Mouse (Mus musculus) heart, postnatal 0 days (tissue): Measurements from ENCODE around the gene Ccnq. TPM values are rescaled to one million over a fixed set of nuclear protein-coding genes. Genes with fewer than 3 reads are reported as not detected.
A peak's percentile ranks its signal among the peaks of the same experiment; 100 is the strongest.
"Not testable (repeated sequence)": the region's sequence is repeated elsewhere in the genome, so short reads cannot be mapped to it uniquely, and the experiment has no call there.

Experiments
- ATAC-seq: fragments of 200-750 bp; cut with Nextera tagmentation; 2 replicates; pipeline ENCODE4 v1.8.0; 2017; ENCODE audit warnings: low read depth, moderate number of reproducible peaks, moderate library complexity; ENCODE audit not compliant: insufficient read depth
- DNase-seq: peaks from one replicate; pipeline ENCODE4 v3.0.0-alpha.2; 2016; ENCODE audit warnings: low spot score
- H3K27ac ChIP-seq: fragments of 300-500 bp; sonication (generic); 2 replicates; pipeline ENCODE4 v1.5.1; 2014; ENCODE audit warnings: low read depth, mild to moderate bottlenecking
- H3K27me3 ChIP-seq: fragments of 300-500 bp; sonication (generic); 2 replicates; pipeline ENCODE4 v1.6.1; 2014; ENCODE audit warnings: low read length, mixed read lengths; ENCODE audit not compliant: control insufficient read depth, insufficient read depth
- H3K36me3 ChIP-seq: fragments of 300-500 bp; sonication (generic); replicated peaks from 2 replicates; pipeline ENCODE4 v1.6.1; 2014; ENCODE audit warnings: low read length, mixed read lengths; ENCODE audit not compliant: control insufficient read depth, insufficient read depth
- H3K4me1 ChIP-seq: fragments of 300-500 bp; sonication (generic); 2 replicates; pipeline ENCODE4 v1.6.1; 2014; ENCODE audit warnings: antibody characterized with exemption; ENCODE audit not compliant: control insufficient read depth, insufficient read depth
- H3K4me2 ChIP-seq: fragments of 300-500 bp; sonication (generic); 2 replicates; pipeline ENCODE4 v1.6.1; 2014; ENCODE audit warnings: low read depth, mild to moderate bottlenecking, low read length, moderate library complexity
- H3K4me3 ChIP-seq: fragments of 300-500 bp; sonication (generic); 2 replicates; pipeline ENCODE4 v1.5.1; 2014; ENCODE audit warnings: low read depth, low read length
- H3K9ac ChIP-seq: fragments of 300-500 bp; sonication (generic); replicated peaks from 2 replicates; pipeline ENCODE4 v1.6.1; 2014; ENCODE audit warnings: low read depth, low read length, mixed read lengths
- H3K9me3 ChIP-seq: fragments of 300-500 bp; sonication (generic); replicated peaks from 2 replicates; pipeline ENCODE4 v1.6.1; 2016; ENCODE audit warnings: low read length; ENCODE audit not compliant: control insufficient read depth
- CTCF ChIP-seq: IDR thresholded peaks from 2 replicates; pipeline ENCODE4 v1.5.1; 2016; ENCODE audit warnings: antibody characterized with exemption, control low read depth, low read depth
- EP300 ChIP-seq: IDR thresholded peaks from 2 replicates; pipeline ENCODE4 v1.6.1; 2016; ENCODE audit warnings: antibody characterized with exemption, low read depth
- WGBS: fragments of 180-500 bp; shearing (Covaris S2); extraction: QIAGEN DNeasy Blood & Tissue Kit; methylation state at CpG from one replicate; pipeline ENCODE4 v1.1.7; 2014; 5-methylcytosine and 5-hydroxymethylcytosine counted together
- polyA plus RNA-seq: library from polyadenylated mRNA; unstranded; fragments of >200 nt; fragmentation: Nextera tagmentation; extraction: Ambion mirVana; gene quantifications from 2 replicates; pipeline ENCODE4 v1.2.1, GENCODE M21; 2015
- total RNA-seq: library from RNA; depleted of rRNA; stranded (reverse); fragments of >200 nt; gene quantifications from 2 replicates; pipeline ENCODE4 v1.2.3, GENCODE M21; 2014; ENCODE audit warnings: low replicate concordance

Ccnq gene
- total and polyA plus RNA-seq, 2 experiments from 2014 or later: 32.3 to 43.9 TPM

DNA sequence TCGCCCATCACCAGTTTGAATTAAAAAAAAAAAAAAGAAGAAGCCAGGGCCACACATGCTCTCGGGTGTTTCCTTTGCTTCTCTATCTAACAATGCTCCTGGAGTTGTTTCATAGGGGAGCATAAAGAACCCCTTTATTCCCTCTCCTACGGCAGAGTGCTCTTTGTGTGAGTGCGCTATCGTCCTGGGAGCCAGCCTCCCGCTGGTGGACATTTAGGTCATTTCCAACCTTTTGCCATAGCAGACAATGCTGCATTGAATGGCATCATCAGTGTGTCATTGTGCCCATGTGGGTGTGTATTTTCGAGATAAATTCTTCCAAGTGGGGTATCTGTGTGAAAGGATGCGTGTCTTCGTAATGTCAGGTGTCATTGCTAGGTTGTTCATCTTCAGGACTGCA is 9.6 kb upstream of the Ccnq start:
- TF ChIP-seq EP300: no peak
- TF ChIP-seq CTCF: no peak

DNA sequence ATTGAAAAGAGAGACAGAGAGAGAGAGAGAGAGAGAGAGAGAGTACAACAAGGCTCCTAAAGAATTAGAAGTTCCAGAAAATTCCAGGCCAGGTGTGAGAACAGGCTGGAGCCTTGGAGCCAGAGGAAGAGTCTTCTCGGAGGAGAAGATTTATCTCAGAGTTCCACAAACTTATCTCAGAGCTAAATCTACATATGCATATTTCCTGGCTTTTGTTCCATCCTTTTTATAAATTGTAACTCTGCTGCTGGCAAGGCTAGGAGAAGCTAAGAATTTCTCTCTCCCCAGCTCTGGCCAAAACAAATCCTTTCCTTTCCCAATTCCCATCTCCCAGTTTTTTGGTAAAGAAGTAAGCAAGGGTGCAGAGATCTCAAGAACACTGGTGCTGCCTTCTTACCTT is 3.8 kb upstream of the Ccnq start:
- WGBS: 52% methylated on average over 1 of the region's 1 CpGs
- no peak for ATAC-seq

More for the DNA sequence above, 9.6 kb upstream of the Ccnq start:
- no peak overlapping the region for H3K27ac ChIP-seq
- no peak overlapping the region for H3K9ac ChIP-seq
- DNase-seq (no peak), ATAC-seq (no peak)
- WGBS: 72% methylated on average over 9 of the region's 9 CpGs
- no peak overlapping the region for H3K4me2 ChIP-seq
- no peaks in the 10 kb centered on the region for H3K9me3 ChIP-seq
- H3K36me3 ChIP-seq: no peaks in the 10 kb centered on the region
- no peaks in the 10 kb centered on the region for H3K4me1 ChIP-seq
- no peaks in the 10 kb centered on the region for H3K27me3 ChIP-seq
- H3K4me3 ChIP-seq: no peak overlapping the region

DNA sequence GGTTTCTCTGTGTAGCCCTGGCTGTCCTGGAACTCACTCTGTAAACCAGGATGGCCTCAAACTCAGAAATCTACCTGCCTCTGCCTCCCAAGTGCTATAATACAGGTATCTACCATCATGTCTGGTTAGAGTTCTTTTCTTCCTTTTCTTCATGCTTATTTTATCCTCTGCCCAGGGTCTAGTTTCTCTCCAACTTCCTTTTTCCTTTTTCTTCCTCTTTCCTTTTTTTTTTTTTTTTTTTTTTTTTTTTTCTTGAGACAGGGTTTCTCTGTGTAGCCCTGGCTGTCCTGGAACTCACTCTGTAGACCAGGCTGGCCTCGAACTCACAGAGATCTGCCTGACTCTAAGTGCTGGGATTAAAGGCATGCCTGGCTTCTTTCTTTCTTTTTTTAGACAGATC is 2.6 kb upstream of the Ccnq start:
- WGBS: 74% methylated on average over 1 of the region's 1 CpGs
- peaks cover 11% of the 10 kb centered on the region for H3K4me1 ChIP-seq
- not testable (repeated sequence) for H3K9ac ChIP-seq, DNase-seq, ATAC-seq, H3K27me3 ChIP-seq, H3K9me3 ChIP-seq, H3K36me3 ChIP-seq, H3K27ac ChIP-seq, H3K4me2 ChIP-seq, H3K4me3 ChIP-seq

More for the DNA sequence above, 3.8 kb upstream of the Ccnq start:
- TF ChIP-seq EP300 (no peak), CTCF (no peak)
- H3K27ac ChIP-seq: no peak overlapping the region
- H3K4me3 ChIP-seq: no peak overlapping the region
- no peaks in the 10 kb centered on the region for H3K27me3 ChIP-seq
- DNase-seq: no peak
- no peaks in the 10 kb centered on the region for H3K9me3 ChIP-seq
- no peak overlapping the region for H3K4me2 ChIP-seq
- H3K4me1 ChIP-seq: peaks cover 10% of the 10 kb centered on the region
- no peaks in the 10 kb centered on the region for H3K36me3 ChIP-seq
- no peak overlapping the region for H3K9ac ChIP-seq

DNA sequence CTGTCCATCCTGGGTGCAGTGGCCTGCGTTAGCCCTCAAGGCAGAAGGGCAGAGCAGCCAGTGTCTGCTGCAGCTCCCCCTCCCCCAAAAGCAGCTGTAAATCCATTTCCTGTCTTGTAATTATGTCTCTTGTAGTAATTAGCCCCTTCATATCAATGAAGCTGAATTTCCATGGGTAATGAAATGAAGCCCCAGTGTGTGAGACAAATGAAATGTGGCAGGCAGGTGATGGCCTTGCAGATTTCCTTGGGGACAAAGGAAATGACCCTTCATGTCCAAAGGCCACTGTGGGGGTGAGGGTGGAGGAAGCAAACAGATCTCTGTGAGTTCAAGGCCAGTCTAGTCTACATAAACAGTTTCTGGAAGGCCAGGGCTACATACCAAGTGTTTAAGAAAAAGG is 1.7 kb upstream of the Ccnq start:
- Histone ChIP-seq H3K27ac (no peak overlapping the region), H3K36me3 (peaks cover 16% of the 10 kb centered on the region; the same call in 1 of the 2 replicates), H3K4me2 (no peak overlapping the region), H3K9ac (no peak overlapping the region), H3K9me3 (no peaks in the 10 kb centered on the region), H3K4me3 (no peak overlapping the region), H3K4me1 (peaks cover 11% of the 10 kb centered on the region), H3K27me3 (no peaks in the 10 kb centered on the region)
- ATAC-seq (no peak), DNase-seq (no peak)
- TF ChIP-seq CTCF (no peak), EP300 (no peak)
- 79% methylated on average over 1 of the region's 1 CpGs for WGBS

DNA sequence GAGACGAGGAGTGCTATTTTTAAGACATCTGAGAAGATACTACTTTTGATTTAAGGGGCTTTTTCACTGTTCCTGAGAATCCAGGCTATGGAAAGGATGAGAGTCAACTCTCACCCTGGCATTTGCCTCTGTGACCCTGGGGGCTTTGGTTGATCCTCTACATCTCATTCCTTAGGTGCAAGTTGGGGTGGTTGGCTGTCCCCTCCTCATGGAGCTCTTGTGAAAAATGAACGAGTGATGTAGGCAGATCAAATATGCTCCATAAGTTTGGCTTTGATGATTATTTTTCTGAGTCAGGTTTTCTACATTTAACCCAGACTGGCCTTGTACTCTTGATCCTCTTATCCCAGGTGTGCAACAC is 294 bp upstream of the Ccnq start:
- Histone ChIP-seq H3K4me3 (peak overlapping the region; percentile 84), H3K4me1 (peaks cover 11% of the 10 kb centered on the region), H3K4me2 (peak overlapping the region; percentile 71), H3K27me3 (no peaks in the 10 kb centered on the region), H3K9me3 (no peaks in the 10 kb centered on the region), H3K36me3 (peaks cover 16% of the 10 kb centered on the region; the same call in 1 of the 2 replicates), H3K9ac (peak overlapping the region; percentile 78), H3K27ac (no peak overlapping the region)
- DNase-seq: no peak
- WGBS: 11% methylated on average over 2 of the region's 2 CpGs
- ATAC-seq: no peak
- TF ChIP-seq CTCF (no peak), EP300 (no peak)

DNA sequence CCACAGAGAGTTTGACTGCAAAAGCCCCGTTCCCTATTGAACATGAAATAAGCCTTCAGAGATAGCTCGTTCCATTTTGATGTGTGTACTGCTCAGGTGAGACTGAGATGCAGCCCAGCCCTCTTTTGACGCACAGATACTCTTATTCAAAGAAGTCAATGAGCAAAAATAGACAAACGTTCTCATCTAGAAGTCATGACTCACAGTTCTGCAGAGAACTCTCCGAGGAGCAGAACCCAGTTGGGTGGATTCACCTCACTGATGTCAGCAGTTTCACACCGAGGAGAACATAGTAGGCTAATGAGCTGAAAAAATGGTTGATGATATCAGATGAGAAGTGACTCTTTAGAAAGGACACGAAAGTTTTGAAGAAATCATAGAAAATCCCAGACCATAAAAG is 5.3 kb downstream of the Ccnq start:
- WGBS: 71% methylated on average over 7 of the region's 7 CpGs
- Histone ChIP-seq H3K4me3 (no peak overlapping the region), H3K4me1 (peaks cover 11% of the 10 kb centered on the region), H3K9ac (no peak overlapping the region), H3K36me3 (peaks cover 16% of the 10 kb centered on the region; the same call in 1 of the 2 replicates), H3K9me3 (no peaks in the 10 kb centered on the region), H3K27ac (0 out of 2 replicates have a peak overlapping the region, but pooled peaks have one; percentile 51), H3K4me2 (no peak overlapping the region), H3K27me3 (no peaks in the 10 kb centered on the region)
- ATAC-seq (no peak), DNase-seq (no peak)
- no peak for TF ChIP-seq CTCF
